Comparison of ENCODE assay signal across 11 mouse cellular contexts in genomic region chr5:141084056-141084730, GRCm38 (mm10).
DNase-seq lines count a peak whose midpoint lies in the region; TF ChIP-seq lines count a peak whose summit lies in the region.
"Had no signal": no experiment of that assay in that cellular context is flagged by ENCODE, and none has a peak within 500 bp of the region (broad histone marks: within the 10 kb centered on the region; RNA-seq: fewer than 3 reads in every experiment).

No protein-coding gene starts in this region.

- H3K27ac ChIP-seq in layer of hippocampus, adult 2 months: no peak overlapping the region
- H3K27ac ChIP-seq: kidney, postnatal 0 days; limb, embryonic 13.5 days had no signal

- DNase-seq in embryo, embryonic 11 days: peak; percentile 8
- no peak for DNase-seq in embryo, embryonic 9.5 days (ENCODE audit: extremely low spot score)
- peak; percentile 9 for DNase-seq in right cerebral cortex, postnatal 14 days
- no peak for DNase-seq in right cerebral cortex, adult 18-20 months
- DNase-seq in layer of hippocampus, adult 2 months (ENCODE audit: low spot score in 2 of 2): peak in 1 of 2 experiments; percentile 48
- DNase-seq in thymus, postnatal 25 days: peak; percentile 15
- DNase-seq in heart, postnatal 36 days: no peak
- no peak for DNase-seq in kidney, postnatal 10 days
- DNase-seq: cerebellum, adult 9-11 months had no signal

- H3K4me3 ChIP-seq in layer of hippocampus, adult 2 months: no peak overlapping the region
- H3K4me3 ChIP-seq: limb, embryonic 13.5 days had no signal

- intact Hi-C loops in heart, postnatal 36 days (cut with DNase I): no loop called here

- peak; percentile 3; the same call in 1 of the 2 replicates for TF ChIP-seq CTCF in layer of hippocampus, adult 2 months (conservative IDR thresholded peaks at IDR 0.05)

Comparison
In these comparisons a context has a peak if more than half of its experiments do, and no peak if none do; other contexts are left out.
1. DNase-seq: peak in embryo, embryonic 11 days (single experiment), right cerebral cortex, postnatal 14 days (single experiment) and thymus, postnatal 25 days (single experiment); none in embryo, embryonic 9.5 days (single experiment), right cerebral cortex, adult 18-20 months (single experiment), heart, postnatal 36 days (0 of 2) and kidney, postnatal 10 days (single experiment).